Mouse (Mus musculus) bone marrow macrophage, adult 2 months (primary cell): Measurements from ENCODE around the gene BC004004.

Experiments used
- CTCF ChIP-seq: IDR thresholded peaks from 2 replicates; pipeline ENCODE4 v1.5.1; 2012; ENCODE audit warnings: low read depth, mild to moderate bottlenecking, low read length, moderate library complexity
- POLR2A ChIP-seq: IDR thresholded peaks from 2 replicates; pipeline ENCODE4 v1.6.1; 2012; ENCODE audit warnings: mild to moderate bottlenecking, low read depth, low read length, borderline replicate concordance

DNA sequence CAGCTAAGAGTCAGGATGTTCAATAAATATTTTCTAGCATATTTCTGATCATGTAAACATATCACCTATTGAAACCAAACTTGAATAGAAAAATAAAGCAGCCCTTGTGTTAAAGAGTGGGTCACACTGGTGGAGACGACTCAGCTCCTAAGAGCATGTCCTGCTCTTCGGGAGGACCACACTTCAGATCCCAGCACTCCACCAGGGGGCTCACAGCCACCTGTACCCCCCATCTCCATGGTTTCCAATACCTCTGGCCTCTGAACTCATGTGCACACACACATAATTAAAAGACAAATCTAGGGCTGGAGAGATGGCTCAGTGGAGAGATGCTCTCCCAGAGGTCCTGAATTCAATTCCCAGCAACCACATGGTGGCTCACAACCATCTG, 6.3 kb upstream of the BC004004 start:
- TF ChIP-seq POLR2A (no peak), CTCF (no peak)
